Mouse (Mus musculus) layer of hippocampus, postnatal 14 days (tissue): ENCODE measurements around the gene Deup1. TPM values are rescaled to one million over a fixed set of nuclear protein-coding genes. Genes with fewer than 3 reads are reported as not detected.
"Not testable (repeated sequence)": the region's sequence is repeated elsewhere in the genome, so short reads cannot be mapped to it uniquely, and the experiment has no call there.

Experiments
- DNase-seq, 2 experiments: peaks; one replicate each; pipeline ENCODE4 v3.0.0; 2021 to 2022; ENCODE audit warnings: low spot score in 2 of 2, mixed read lengths in 1 of 2
- total RNA-seq, 2 experiments: library from RNA; stranded (reverse); gene quantifications; 2 replicates each; pipeline ENCODE4 v1.2.3; 2021

The Deup1 gene
- total RNA-seq, 2 experiments from 2014 or later = 0.62 to 1.1 TPM

DNA sequence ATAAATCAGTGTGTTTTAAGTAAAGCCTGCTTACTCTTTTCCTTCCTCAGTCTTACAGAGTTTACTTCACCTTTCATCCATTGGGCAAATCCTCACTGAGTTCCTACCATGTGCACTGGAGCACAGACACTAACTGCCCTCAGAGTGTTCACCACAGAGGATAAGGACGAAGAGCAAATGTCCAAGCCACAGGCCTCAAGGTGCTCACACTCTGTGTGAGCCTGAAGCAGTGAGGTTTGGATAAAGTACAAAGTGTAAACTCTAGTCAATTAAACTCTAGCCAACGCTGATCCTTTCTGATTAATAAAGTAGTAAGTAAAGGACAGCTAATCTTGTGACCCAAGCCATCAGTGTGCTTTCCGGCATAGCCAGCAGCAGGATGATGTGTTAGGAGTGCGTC, 33.6 kb downstream of the Deup1 start:
- no peak for DNase-seq

DNA sequence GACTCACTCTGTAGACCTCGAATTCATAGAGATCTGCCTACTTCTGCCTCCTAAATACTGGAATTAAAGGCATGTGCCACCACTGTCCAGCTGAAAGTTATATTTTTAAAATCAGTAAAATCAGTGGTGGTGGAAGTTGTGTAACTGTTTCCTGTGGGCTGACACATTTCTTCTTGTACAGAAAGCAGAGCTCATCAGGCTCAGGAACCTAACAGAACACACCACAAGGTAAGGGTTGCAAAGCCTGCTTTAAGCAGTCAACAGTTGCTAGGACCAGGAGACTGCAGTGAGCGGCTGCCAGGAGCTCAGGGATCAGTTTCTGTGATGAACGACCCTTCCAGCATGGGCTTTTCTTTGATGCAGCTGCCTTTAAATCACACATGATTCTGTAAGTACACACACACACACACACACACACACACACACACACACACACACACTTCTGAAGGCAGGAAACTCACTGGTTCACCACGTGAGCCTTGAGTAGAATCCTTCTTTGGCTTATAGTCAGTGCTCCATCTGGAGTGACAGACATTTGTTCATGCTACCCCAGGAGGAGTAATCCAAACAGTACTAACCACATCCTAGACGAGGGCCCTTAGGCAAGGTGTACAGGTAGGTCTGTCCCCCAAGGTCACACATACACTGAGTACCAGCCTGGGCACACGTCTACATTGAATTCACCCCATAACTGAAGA, 40.4 kb downstream of the Deup1 start:
- DNase-seq = no peak

DNA sequence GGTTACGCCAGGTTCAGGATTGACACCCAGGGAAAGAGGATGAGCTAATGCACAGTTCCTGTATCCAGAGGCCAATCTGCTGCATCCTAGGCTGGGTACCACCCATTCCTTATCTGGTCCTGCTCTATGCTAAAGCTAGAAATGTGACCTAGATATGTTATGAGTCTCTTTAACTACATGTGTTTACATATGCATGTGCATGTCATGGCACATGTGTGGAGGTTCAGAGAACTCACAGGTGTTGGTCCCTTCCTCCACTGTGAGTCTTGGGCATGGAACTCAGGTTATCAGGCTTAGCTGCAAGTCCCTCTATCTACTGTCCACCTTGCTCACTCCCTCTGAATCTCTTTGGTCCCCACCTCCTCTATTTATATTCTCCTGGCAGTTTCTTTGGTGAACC, 41.8 kb downstream of the Deup1 start:
- no peak for DNase-seq

DNA sequence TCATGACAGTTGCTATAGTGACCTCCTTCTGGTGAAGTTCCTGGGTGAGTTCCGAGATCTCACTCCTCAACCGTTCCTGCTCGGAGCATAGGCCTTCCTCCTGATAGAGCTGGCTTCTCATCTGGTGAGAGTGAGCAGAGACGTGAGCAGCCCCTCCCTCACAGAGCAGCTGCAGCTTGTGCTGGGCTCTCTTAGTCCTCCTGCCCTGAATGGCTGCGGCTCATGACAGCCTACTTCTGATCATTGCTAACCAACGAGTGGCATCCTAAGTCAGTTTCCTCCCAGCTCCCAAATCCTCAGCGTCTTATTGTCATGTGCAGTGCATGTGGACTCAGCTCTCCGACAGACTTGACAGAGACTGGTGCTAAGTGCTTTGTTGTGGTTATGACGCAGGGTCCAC, 43.5 kb downstream of the Deup1 start:
- no peak for DNase-seq

DNA sequence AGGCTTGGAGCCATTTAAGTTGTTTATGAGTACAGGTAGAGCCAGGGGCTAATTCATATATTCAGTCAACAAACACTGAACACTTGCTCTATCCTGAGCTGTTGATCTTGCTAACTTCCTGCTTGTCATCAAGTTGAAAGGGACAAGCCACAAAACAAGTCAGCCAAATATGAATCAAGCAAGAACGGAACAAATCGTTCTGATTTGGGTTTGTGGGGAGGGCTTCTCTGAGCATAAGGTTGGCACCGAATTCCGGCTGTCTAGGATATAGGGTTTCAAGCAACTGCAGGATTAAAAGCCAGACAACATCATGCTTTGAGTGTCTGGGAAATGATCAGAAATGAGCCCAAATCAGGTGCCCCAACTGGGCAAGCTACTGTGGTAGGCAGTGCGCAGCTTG, 45.7 kb downstream of the Deup1 start:
- DNase-seq = peak in 1 of 2 experiments; percentile 29

DNA sequence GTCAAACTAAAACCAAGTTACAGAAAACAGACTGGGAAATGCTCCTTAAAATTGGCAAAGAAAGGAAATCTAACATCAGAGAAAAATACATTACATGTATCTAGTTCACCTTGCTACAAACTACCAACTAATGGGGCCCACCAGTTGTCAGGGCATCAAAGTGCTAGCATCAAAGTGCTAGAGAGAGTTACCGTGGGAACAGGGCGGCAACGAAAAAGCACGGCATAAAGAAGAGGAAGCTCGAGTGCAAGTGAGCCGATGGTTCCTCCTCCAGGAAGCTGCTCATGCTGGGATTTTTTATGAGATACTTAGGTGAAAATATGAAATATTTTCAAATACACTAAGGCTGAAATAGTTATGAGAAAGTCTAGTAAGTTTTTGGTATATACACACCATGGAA, 47.6 kb downstream of the Deup1 start:
- no peak for DNase-seq

DNA sequence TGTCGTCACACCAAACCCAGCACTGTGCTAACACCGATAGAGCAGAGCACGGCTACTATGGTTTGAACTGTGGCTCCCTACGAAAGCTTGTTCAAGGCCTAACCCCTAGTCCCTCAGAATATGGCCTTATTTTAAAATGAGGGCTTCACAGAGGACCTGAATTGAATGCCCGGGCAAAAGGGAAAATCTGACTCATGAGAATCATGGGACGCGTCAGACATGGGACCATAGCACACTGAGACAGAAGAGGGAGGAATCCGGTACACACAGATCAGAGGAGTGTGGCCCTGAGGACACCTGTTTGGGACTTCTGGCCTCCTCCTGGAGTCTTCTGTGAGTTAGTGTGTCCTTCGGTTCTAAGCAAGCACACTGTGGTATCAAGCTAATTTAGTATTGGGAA, 48.8 kb downstream of the Deup1 start:
- DNase-seq = no peak

DNA sequence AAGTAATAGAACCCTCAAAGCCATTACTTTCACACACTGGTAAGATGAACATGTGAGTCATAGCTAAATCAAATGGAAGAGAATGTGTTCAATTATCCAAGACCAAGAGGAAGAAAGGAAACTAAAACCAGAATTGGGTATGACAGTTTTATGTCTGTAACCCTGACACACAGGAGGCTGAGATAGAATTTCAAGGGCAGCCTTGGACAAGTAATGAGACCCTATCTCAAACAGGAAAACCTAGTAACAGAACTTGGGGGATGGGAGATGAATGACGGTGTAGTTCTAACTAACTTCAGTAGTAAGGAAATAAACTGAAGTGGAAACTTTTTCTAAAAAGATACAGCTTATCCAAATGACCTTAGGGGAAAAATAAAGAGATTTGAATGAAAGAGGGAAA, 49.3 kb downstream of the Deup1 start:
- no peak for DNase-seq

DNA sequence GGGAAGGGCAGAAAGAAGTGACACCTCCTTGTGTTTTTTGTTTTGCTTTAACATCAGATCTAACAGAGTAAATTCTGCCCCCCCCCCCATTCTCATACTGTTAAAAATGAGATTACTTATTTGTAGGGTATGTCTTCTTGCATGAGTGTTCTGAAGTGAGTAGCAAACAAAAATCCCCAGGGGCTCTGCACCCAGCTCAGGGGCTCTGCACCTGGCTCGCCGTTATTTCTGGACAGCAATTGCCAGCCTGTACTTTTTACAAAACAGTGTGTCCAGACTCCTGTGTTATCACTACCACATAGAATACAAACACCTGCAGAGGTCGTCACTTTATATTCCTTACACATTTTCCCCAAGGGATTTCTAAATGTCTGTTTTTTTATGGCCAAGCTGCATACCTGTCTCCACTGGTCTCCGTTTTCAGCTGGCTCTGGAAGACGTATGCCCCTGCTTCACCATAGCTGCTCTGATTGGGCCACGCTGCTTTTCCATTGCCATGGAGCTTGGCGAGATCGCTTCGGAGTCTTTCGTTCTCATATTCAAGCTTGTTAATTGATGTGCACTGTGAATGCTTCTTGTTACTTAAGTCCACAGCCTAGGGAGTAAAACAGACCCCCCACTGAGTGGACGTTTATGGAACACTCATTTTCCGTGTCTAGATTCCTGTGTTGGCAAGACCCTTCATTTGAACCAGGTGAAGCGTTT, 52.8 kb downstream of the Deup1 start:
- no peak for DNase-seq

DNA sequence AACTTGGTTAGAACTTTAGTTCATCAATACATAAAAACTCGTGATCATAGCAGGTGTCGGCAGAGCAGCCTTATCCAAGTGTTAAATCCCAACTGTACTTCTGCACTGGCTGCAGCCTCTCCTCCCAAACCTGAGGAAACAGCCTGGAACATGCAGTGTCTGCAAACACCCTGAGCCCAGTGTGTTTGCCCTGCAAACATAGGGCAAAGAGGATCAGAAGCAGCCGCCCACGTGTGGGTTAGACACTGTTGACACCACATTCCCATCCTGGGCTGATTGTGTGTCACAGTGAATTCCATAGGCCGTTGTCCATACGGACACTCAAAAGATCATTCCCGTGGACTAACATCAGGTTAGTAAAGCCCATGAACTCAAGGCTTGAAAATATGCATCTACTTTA, 65.4 kb downstream of the Deup1 start:
- no peak for DNase-seq

DNA sequence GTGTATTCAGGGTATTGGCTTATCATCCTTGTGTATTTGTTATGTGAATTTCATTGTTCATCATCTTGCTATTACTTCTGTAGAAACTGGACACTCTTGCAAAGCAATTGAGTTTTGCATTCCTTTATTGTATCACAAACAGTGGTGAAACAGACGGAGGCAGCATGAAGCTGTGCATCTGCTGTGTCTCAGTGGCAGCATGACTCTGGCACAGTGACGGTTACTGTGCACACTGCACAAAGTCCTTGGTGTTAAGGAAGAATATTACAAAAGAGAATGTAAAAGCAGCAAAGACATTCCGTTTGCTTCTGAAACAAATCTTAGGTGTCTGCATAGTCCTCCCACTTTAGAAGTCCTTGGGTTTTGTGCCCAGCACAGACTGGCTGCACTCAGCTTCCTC, 67.3 kb downstream of the Deup1 start:
- peak in 1 of 2 experiments; percentile 42 for DNase-seq

DNA sequence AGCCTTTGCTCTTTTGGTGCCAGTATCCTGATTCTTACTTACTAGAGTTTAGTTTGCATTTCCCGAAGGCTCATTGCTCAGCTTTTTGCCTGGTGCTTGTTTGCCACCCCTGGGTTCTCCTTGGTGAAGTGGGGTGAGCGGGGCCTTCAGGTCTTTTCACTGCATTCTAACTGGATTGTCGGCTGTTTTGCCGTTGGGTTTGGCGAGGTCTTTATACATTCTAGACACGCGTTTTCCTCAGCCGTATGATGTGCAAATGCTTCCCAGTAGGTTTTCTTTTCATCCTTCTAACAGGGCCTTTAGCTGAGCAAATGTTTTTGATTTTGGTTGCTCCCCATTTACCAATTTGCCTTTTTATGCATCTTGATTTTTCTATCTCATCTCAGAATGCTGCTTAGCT, 74.4 kb downstream of the Deup1 start:
- no peak for DNase-seq

DNA sequence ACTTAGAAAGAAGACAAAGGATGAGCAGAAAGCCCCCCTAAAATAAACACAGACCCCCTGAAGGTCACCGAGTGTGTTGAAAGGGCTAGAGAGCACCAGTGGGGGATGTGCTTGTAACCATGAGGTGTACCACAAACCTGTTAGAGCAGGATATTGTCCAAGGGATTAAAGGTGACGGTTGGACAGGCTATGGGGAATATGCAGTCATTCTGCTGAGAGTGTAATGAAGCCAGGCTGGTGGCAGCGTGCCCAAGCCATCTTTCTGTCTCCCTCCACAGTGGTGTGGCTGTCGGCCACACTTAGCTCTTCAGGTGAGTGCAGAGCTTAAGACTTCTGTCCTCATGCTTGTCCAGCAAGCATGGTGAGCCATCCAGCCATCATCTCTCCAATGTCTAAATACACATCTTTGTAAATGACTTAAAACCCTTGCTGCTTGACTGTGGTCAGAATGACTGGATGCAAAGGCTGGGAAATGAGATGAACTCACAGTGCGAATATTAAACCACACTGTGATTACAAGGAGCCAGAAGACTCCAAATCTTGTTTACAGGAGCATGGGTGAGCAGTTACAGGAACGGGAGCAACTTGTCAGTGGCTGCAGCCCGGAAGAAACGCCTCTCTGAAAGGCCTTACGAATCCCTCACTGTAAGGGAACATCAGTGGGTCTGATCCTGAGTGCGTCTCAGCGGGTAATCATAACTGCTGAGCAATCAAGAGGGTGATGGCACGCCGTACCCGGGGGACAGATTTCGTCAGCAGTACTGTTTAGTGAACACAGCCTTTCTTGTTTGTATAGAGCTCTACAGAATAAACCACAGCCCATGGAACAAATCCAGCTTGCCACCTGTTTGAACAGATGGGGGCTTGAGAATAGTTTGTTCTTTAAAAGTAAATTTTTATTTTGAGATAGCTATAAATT, 75.5 kb downstream of the Deup1 start:
- peak in 1 of 2 experiments; percentile 27 for DNase-seq

DNA sequence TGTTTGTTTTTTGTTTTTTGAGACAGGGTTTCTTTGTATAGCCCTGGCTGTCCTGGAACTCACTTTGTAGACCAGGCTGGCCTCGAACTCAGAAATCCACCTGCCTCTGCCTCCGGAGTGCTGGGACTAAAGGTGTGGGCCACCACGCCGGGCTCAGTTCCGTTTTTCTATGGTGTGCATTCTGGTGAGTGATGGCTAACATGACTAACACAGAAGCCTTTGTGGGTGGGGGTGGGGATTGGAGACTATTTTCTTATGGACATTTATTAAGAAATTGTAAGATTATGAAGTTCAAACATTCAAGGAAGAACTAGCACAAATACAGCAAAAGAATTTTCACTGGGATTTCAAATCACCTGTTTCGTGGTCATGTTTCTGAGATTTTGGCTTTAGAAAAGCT, 76.7 kb downstream of the Deup1 start:
- DNase-seq = not testable (repeated sequence)

DNA sequence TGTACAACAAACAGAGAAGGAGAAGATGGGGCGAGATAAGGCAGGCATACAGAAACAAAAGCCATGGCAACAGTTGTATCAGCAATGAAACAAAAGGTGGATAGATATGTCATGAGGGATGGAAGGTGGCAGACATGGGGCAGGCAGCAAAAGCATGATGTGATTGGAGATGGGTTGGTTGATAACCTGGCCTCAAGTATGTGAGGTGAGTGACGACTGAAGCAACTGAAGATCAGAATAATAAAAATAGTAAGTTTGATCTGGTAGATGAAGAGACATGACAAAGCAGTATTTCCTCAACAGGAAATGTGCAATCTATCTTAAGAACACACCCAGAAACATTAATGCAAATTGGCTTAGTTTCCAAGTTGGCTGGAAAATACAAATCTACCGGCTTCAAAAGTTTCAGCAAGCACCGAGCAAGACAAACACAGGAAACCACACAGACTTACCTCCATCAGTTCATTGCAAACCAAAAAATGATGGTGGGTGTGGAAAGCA, 77.2 kb downstream of the Deup1 start:
- no peak for DNase-seq

DNA sequence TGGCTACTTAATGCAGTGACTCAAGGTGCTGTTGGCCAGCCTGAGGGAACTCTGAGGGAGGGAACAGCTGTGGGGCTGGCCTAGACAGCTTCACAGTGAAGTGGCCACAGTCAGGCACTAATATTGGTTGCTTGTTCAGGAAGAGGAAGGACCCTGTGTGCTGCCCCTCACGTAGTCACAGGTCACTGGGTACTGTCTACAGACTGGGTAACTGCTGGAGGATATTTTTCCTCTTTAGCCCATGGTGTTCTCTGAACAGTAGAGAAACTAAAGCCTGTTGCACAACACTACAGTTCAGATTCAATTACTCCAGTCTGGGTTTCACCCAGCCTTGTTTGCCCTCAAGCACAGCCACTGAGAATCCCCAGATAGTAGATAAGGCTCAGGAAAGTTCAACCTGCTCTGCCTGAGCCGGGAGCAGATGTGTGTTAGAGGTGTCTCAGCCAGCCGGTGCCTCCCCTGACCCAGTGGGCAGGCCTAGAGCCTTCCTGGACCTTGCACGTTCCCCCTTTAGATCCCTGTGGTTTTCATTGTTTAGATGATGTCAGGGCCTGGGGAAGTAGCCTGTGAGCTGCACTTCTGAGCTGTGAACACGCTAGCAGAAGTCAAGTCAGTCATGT, 85.9 kb downstream of the Deup1 start:
- no peak for DNase-seq

DNA sequence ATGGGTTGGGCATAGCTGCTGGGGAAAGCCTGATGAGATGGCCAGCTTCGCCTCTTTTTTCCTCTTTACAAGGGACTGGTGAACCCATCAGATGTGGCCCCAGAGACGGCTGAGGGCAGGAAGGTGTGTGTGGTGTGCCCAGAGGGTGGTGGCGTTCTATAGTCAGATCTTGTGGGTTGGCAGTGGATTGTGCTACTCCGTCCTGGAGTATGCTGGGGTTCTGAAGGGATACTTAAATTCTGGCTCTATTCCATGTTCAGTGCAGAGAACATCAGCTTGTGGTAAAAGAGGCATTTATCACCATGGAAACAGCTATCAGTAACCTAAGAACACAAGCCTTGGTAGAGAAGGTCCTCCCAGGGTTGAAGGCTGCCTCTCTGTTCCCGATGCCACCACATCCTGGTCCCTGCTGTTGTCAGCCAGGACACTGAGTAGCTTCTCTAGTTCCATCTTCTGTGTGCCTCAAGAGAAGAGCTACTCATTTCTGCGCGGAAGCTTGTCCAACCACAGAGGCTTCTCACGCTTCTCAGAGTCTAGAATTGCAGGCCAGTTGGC, 88.7 kb downstream of the Deup1 start:
- DNase-seq = no peak

DNA sequence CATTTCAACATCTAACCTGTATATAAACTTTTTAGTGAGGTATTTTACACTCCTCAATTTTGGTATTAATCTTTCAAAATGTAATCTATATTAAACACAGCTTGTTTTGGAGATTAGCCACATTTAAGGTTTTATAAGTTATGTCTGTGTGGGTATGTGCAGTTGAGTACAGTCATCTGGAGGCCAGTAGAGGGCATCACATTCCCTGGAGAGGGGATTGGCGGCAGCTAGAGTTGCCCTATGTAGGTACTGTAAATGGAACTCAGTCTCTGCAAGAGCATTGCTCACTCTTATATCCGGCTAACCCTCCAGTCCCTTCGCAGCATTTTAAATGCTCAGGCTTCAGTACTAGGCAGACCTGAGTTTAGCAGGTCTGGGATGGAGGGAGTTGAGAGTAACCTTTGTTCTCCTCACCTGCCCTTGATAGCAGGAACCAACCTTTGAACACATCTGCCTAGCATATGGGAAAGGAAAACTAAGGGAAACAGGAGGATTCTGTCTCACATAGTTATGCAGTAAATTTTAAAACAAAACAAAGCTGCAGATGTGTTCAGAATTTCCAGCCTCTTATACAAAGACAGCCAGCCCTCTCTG, 90.2 kb downstream of the Deup1 start:
- DNase-seq = no peak

DNA sequence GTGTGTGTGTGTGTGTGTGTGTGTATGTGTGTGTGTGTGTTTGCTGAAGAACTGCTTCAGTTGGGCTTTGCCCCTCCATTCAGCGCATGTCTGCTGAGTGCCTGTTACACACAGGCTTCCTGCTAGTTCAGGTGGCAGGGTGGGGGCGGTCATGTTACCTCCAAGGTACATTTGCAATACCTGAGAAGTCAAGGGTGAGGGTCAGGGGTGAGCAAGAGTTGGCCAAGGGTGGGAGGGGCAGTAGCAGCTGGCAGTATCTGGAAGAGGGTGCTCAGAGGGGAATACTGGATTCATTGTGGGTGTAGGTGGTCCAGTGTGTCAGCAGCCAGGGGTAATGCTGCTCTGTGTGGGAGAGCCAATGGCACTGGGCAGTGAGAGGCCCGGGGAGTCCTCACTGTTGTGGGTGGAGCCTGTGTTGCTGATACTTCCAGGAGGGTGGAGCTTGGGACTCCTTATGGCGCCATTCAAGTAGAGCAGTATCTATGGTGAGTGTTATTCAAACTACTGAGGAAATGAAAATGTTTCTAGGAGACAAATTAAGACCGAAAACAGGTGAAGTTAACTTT, 90.8 kb downstream of the Deup1 start:
- DNase-seq = no peak

DNA sequence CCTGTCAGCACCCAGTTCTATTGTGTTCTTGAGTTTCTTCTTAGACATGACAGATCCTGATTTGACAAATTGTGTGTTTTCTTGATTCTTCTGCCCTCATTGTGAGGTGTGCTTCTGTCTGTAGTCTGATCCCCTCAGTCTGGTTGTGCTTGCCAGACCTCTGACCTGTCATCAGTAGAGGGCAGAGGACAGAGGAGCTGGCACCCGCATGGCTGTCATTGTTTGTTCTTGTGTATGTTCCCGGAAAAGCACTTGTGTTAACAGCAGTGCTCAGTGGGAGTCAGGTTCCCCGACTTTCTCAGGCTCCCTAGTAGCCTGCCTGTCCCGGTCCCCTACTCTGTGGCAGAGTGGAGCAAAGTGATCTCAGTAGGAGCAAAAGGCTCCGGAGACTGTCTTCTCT, 92.3 kb downstream of the Deup1 start:
- no peak for DNase-seq
